Mouse (Mus musculus) embryonic facial prominence, embryonic 13.5 days (tissue): ENCODE results near the gene Tet3. TPM values are rescaled to one million over a fixed set of nuclear protein-coding genes. Genes with fewer than 3 reads are reported as not detected.

Experiments used
- ATAC-seq: fragments of 200-750 bp; cut with Nextera tagmentation; 2 replicates; pipeline ENCODE4 v1.8.0; 2017; ENCODE audit warnings: low read depth; ENCODE audit not compliant: insufficient number of reproducible peaks, insufficient read depth, low FRiP score, low TSS enrichment
- H3K27ac ChIP-seq: fragments of 300-500 bp; sonication (generic); 2 replicates; pipeline ENCODE4 v1.5.1; 2015; ENCODE audit warnings: moderate library complexity, mild to moderate bottlenecking, inconsistent platforms
- H3K27me3 ChIP-seq: fragments of 300-500 bp; sonication (generic); 2 replicates; pipeline ENCODE4 v1.6.1; 2015; ENCODE audit warnings: mild to moderate bottlenecking, inconsistent platforms
- H3K36me3 ChIP-seq: fragments of 300-500 bp; sonication (generic); 2 replicates; pipeline ENCODE4 v1.6.1; 2015; ENCODE audit warnings: mild to moderate bottlenecking, inconsistent platforms
- H3K4me1 ChIP-seq: fragments of 300-500 bp; sonication (generic); 2 replicates; pipeline ENCODE4 v1.6.1; 2015; ENCODE audit warnings: inconsistent platforms
- H3K4me2 ChIP-seq: fragments of 300-500 bp; sonication (generic); 2 replicates; pipeline ENCODE4 v1.6.1; 2015; ENCODE audit warnings: moderate library complexity, mild to moderate bottlenecking, inconsistent platforms
- H3K4me3 ChIP-seq: fragments of 300-500 bp; sonication (generic); 2 replicates; pipeline ENCODE4 v1.5.1; 2015; ENCODE audit warnings: mild to moderate bottlenecking, inconsistent platforms
- H3K9ac ChIP-seq: fragments of 300-500 bp; sonication (generic); 2 replicates; pipeline ENCODE4 v1.6.1; 2015; ENCODE audit warnings: mild to moderate bottlenecking, inconsistent platforms
- H3K9me3 ChIP-seq: fragments of 300-500 bp; sonication (generic); 2 replicates; pipeline ENCODE4 v1.6.1; 2016; ENCODE audit warnings: inconsistent platforms
- WGBS: fragments of 180-500 bp; shearing (Covaris S2); methylation state at CpG from one replicate; pipeline ENCODE4 v1.1.7; 2015; ENCODE audit warnings: mixed read lengths; 5-methylcytosine and 5-hydroxymethylcytosine counted together
- microRNA-seq: library from miRNA; unstranded; fragments of <30 nt; microRNA quantifications from one replicate; pipeline ENCODE4, GENCODE M21; 2016
- polyA plus RNA-seq: library from polyadenylated mRNA; unstranded; fragments of >200 nt; fragmentation: Nextera tagmentation; extraction: Ambion mirVana; gene quantifications from 2 replicates; pipeline ENCODE4 v1.2.1, GENCODE M21; 2015

Gene Tet3
- polyA plus RNA-seq, 1 experiment from 2014 or later = 59.6 TPM

DNA sequence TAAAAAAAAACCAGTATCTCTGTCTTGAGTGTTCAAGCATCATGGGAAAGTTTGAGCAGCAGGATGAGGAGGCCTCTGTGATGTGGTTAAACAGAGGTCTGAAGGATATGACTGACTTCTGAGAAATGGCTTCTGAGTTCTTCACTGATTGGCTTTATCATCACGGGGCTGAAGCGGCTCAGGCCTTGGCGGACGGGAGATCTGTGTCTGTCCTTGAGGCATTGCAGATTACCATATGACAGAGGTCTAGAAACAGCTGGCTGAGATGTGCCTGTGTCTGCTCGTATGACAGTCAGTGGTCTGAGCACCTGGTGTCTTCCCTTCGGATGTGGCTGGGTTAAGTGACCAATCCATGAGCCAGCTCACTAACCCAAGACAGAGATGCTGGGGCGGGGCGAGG is 146.4 kb downstream of the Tet3 start:
- Histone ChIP-seq H3K4me2 (no peak overlapping the region), H3K27ac (no peak overlapping the region), H3K4me3 (no peak overlapping the region), H3K9ac (no peak overlapping the region), H3K36me3 (peaks cover 50% of the 10 kb centered on the region), H3K4me1 (peaks cover 18% of the 10 kb centered on the region), H3K27me3 (no peaks in the 10 kb centered on the region), H3K9me3 (no peaks in the 10 kb centered on the region)
- WGBS = 87% methylated on average over 8 of the region's 8 CpGs
- ATAC-seq = no peak

Small RNA genes lying within 50 kb of the gene (microRNA-seq; reads per million reads assigned to microRNA genes)
- gene Mir6374 = not detected

Other genes with a start within 250 kb of the Tet3 start
- 0.15 and 0.20 TPM in 2 replicates for gene Slc4a5, start 239.3 kb downstream of the Tet3 start, polyA plus RNA-seq
- gene Mthfd2, start 133.2 kb downstream of the Tet3 start, polyA plus RNA-seq = 36.3 and 37.0 TPM in 2 replicates
- 60.1 and 65.1 TPM in 2 replicates for gene Mob1a, start 133.1 kb downstream of the Tet3 start, polyA plus RNA-seq
- gene Bola3, start 109.9 kb downstream of the Tet3 start, polyA plus RNA-seq = 115 and 121 TPM in 2 replicates
- gene Dguok, start 47.9 kb upstream of the Tet3 start, polyA plus RNA-seq = 89.5 and 100.0 TPM in 2 replicates
- gene Actg2, start 77.2 kb upstream of the Tet3 start, polyA plus RNA-seq = 3.5 and 4.1 TPM in 2 replicates
- gene Stambp, start 113.6 kb upstream of the Tet3 start, polyA plus RNA-seq = 23.0 and 26.3 TPM in 2 replicates
- gene Clec4f, start 197.1 kb upstream of the Tet3 start, polyA plus RNA-seq = 0.28 TPM in 1 of 2 replicates, not detected in the other
- not detected in 2 replicates for gene Cd207, start 218.8 kb upstream of the Tet3 start, polyA plus RNA-seq